Mouse (Mus musculus) kidney, adult 2 months (tissue): ENCODE measurements at regions not wholly inside any gene's neighbourhood (a gene's known extent, or its start where the extent isn't known, plus 50 kb on each side); places are given as distances from the start of the nearest gene placed in this dataset.

Experiments
- CTCF ChIP-seq: fragments of 200-500 bp; conservative IDR thresholded peaks from 2 replicates; pipeline ENCODE4 v1.5.1; 2011; ENCODE audit warnings: low read depth, mild to moderate bottlenecking, control low read depth, low read length, moderate library complexity, mixed read lengths; ENCODE audit not compliant: insufficient read depth, insufficient read length
- POLR2A ChIP-seq: fragments of 200-500 bp; IDR thresholded peaks from one replicate; pipeline ENCODE4 v1.6.1; 2011; ENCODE audit warnings: low read depth, low read length, control low read depth

- TF ChIP-seq CTCF (no peak), POLR2A (no peak)
These were observed 427.2 kb upstream of the Gcfc2 start for GRCm38 (mm10) chr6:81496239-81496638.
